28 mouse cellular contexts compared by ENCODE assay signal in the genomic region with DNA sequence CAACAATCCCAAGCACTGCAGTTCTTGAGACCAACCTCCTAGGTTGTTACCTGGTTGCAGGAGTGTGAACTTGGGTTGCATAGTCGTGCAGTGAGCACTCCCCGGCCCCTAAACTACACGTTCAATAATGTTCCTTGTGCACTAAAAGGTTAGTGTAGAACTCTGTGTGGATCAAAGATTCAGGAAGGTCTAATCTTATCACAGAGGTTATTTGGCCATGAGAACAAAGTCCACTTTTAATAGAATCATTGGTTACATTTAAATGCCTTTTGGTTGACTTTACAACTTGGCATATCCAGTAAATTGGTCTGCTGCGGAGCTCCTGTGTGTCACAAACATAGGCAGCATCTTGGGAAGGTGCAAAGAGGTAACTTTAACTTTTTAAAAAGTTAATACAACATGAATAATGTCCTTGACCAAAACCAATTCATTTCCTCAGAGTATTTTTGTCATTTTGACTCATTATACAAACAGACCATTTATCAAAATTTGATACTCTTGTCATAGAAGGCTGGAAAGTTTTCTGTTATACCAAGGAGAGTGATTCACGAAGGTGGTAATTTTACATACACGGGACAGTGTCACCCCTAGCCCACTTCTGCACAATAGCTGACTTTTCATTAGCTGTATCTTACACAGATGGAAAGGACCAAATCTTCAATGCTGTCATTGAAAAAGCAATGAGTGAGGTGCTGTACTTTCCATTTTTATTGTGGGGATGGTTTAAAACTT. TPM values are rescaled to one million over a fixed set of nuclear protein-coding genes. Genes with fewer than 3 reads are reported as not detected.
A peak's percentile ranks its signal among the peaks of the same experiment; 100 is the strongest.
DNase-seq lines count a peak whose midpoint lies in the region; ATAC-seq and TF ChIP-seq lines count a peak whose summit lies in the region.
"Had no signal": no experiment of that assay in that cellular context is flagged by ENCODE, and none has a peak within 500 bp of the region (broad histone marks: within the 10 kb centered on the region; RNA-seq: fewer than 3 reads in every experiment).

No protein-coding gene starts in this region.

- intact Hi-C loops in heart, postnatal 25 days (cut with DNase I): no loop called here

- no peak for TF ChIP-seq CTCF in embryonic fibroblast, embryonic 13.5 days (IDR thresholded peaks at IDR 0.05; ENCODE audit: borderline replicate concordance, insufficient read depth, low read length)
- TF ChIP-seq CTCF in intestine, postnatal 0 days (IDR thresholded peaks at IDR 0.05; ENCODE audit: low read depth): no peak
- no peak for TF ChIP-seq CTCF in stomach, postnatal 0 days (IDR thresholded peaks at IDR 0.05; ENCODE audit: low read depth)

- no peak for TF ChIP-seq POLR2A in embryonic fibroblast, embryonic 13.5 days (IDR thresholded peaks at IDR 0.05; ENCODE audit: low read depth, low read length)

- TF ChIP-seq EP300 in stomach, postnatal 0 days (optimal IDR thresholded peaks at IDR 0.05): no peak

- 0 out of 2 replicates have a peak, but pooled peaks have one; percentile 36 for ATAC-seq in liver, embryonic 13.5 days (ENCODE audit: low read depth)
- ATAC-seq in liver, embryonic 12.5 days: no peak
- peak; percentile 66 for ATAC-seq in intestine, postnatal 0 days
- peak; percentile 79 for ATAC-seq in stomach, postnatal 0 days (ENCODE audit: low FRiP score, low TSS enrichment)
- ATAC-seq: activated CD4-positive, CD25-positive, alpha-beta regulatory T cell, adult 4 months; forebrain, embryonic 13.5 days; midbrain, embryonic 15.5 days had no signal

- H3K36me3 ChIP-seq in liver, embryonic 13.5 days: no peaks in the 10 kb centered on the region
- no peaks in the 10 kb centered on the region for H3K36me3 ChIP-seq in liver, embryonic 12.5 days
- H3K36me3 ChIP-seq in intestine, postnatal 0 days (ENCODE audit: control insufficient read depth, insufficient read depth): no peaks in the 10 kb centered on the region
- no peaks in the 10 kb centered on the region for H3K36me3 ChIP-seq in stomach, postnatal 0 days (ENCODE audit: control insufficient read depth, insufficient read depth, low read length)
- H3K36me3 ChIP-seq: embryonic facial prominence, embryonic 10.5 days; embryonic facial prominence, embryonic 15.5 days; kidney, embryonic 15.5 days; limb, embryonic 15.5 days; midbrain, embryonic 15.5 days had no signal

- no peaks in the 10 kb centered on the region for H3K27me3 ChIP-seq in liver, embryonic 13.5 days
- no peaks in the 10 kb centered on the region for H3K27me3 ChIP-seq in liver, embryonic 12.5 days (replicated peaks)
- H3K27me3 ChIP-seq in intestine, postnatal 0 days (replicated peaks; ENCODE audit: control insufficient read depth, insufficient read depth, low read length): no peaks in the 10 kb centered on the region
- no peaks in the 10 kb centered on the region for H3K27me3 ChIP-seq in stomach, postnatal 0 days (ENCODE audit: control insufficient read depth, insufficient read depth, low read length)
- H3K27me3 ChIP-seq: embryonic facial prominence, embryonic 15.5 days; forebrain, embryonic 13.5 days; kidney, embryonic 15.5 days; limb, embryonic 15.5 days; midbrain, embryonic 15.5 days had no signal

- H3K27ac ChIP-seq in liver, embryonic 13.5 days: no peak overlapping the region
- no peak overlapping the region for H3K27ac ChIP-seq in liver, embryonic 12.5 days
- H3K27ac ChIP-seq in embryonic fibroblast, embryonic 13.5 days (ENCODE audit: insufficient read depth, low read length): peak overlapping the region; percentile 44; the same call in 1 of the 2 replicates
- H3K27ac ChIP-seq in intestine, postnatal 0 days (ENCODE audit: low read depth, low read length): no peak overlapping the region
- H3K27ac ChIP-seq in stomach, postnatal 0 days (replicated peaks): peak overlapping the region; percentile 53; the same call in 1 of the 2 replicates
- H3K27ac ChIP-seq: embryonic facial prominence, embryonic 10.5 days; embryonic facial prominence, embryonic 15.5 days; forebrain, embryonic 13.5 days; hindbrain, embryonic 14.5 days; kidney, embryonic 15.5 days; limb, embryonic 15.5 days; macrophage; midbrain, embryonic 15.5 days had no signal

- H3K9ac ChIP-seq in liver, embryonic 13.5 days: no peak overlapping the region
- no peak overlapping the region for H3K9ac ChIP-seq in liver, embryonic 12.5 days
- no peak overlapping the region for H3K9ac ChIP-seq in intestine, postnatal 0 days (ENCODE audit: low read depth, low read length)
- no peak overlapping the region for H3K9ac ChIP-seq in stomach, postnatal 0 days (ENCODE audit: low read length)
- H3K9ac ChIP-seq: embryonic facial prominence, embryonic 15.5 days; forebrain, embryonic 13.5 days; hindbrain, embryonic 14.5 days; kidney, embryonic 15.5 days; limb, embryonic 15.5 days; midbrain, embryonic 15.5 days had no signal

- DNase-seq in liver, embryonic 13.5 days: no peak
- DNase-seq in stomach, postnatal 0 days (ENCODE audit: low spot score): peak; percentile 26
- DNase-seq in heart, postnatal 25 days (ENCODE audit: low spot score): no peak
- no peak for DNase-seq in layer of hippocampus, postnatal 10 days (ENCODE audit: low spot score in 2 of 2)
- DNase-seq: adrenal gland, adult 8-10 months; B cell, adult 2 months; cerebellum, adult 8-10 months; cerebellum, postnatal 25 days; gastrocnemius, postnatal 14 days; heart, postnatal 14 days; kidney, postnatal 25 days; left cerebral cortex, postnatal 4 days; lung, adult 2 months; lung, postnatal 10 days; right cerebral cortex, postnatal 25 days; spleen, adult 18-20 months had no signal

- H3K4me2 ChIP-seq in liver, embryonic 13.5 days: no peak overlapping the region
- no peak overlapping the region for H3K4me2 ChIP-seq in liver, embryonic 12.5 days
- H3K4me2 ChIP-seq in intestine, postnatal 0 days (replicated peaks; ENCODE audit: low read depth): peak overlapping the region; percentile 43
- H3K4me2 ChIP-seq in stomach, postnatal 0 days (replicated peaks; ENCODE audit: low read depth): no peak overlapping the region
- H3K4me2 ChIP-seq: embryonic facial prominence, embryonic 15.5 days; forebrain, embryonic 13.5 days; hindbrain, embryonic 14.5 days; kidney, embryonic 15.5 days; limb, embryonic 15.5 days; midbrain, embryonic 15.5 days had no signal

- H3K4me1 ChIP-seq in liver, embryonic 13.5 days (replicated peaks): 0 out of 2 replicates have a peak, but pooled peaks cover 2% of the 10 kb centered on the region
- no peaks in the 10 kb centered on the region for H3K4me1 ChIP-seq in liver, embryonic 12.5 days
- H3K4me1 ChIP-seq in embryonic fibroblast, embryonic 13.5 days (ENCODE audit: control insufficient read depth, insufficient read depth, low read length): peaks cover 16% of the 10 kb centered on the region
- H3K4me1 ChIP-seq in intestine, postnatal 0 days (replicated peaks; ENCODE audit: control insufficient read depth, insufficient read depth, low read length): no peaks in the 10 kb centered on the region; the same call in 1 of the 2 replicates
- H3K4me1 ChIP-seq in stomach, postnatal 0 days (replicated peaks; ENCODE audit: control insufficient read depth, insufficient read depth): no peaks in the 10 kb centered on the region
- H3K4me1 ChIP-seq: embryonic facial prominence, embryonic 10.5 days; embryonic facial prominence, embryonic 15.5 days; forebrain, embryonic 13.5 days; kidney, embryonic 15.5 days; limb, embryonic 15.5 days; midbrain, embryonic 15.5 days had no signal

- H3K9me3 ChIP-seq in liver, embryonic 13.5 days (replicated peaks): no peaks in the 10 kb centered on the region
- H3K9me3 ChIP-seq in liver, embryonic 12.5 days (replicated peaks): no peaks in the 10 kb centered on the region
- no peaks in the 10 kb centered on the region for H3K9me3 ChIP-seq in intestine, postnatal 0 days (ENCODE audit: control insufficient read depth)
- H3K9me3 ChIP-seq in stomach, postnatal 0 days (ENCODE audit: control insufficient read depth, low read length): no peaks in the 10 kb centered on the region
- H3K9me3 ChIP-seq: embryonic facial prominence, embryonic 10.5 days; embryonic facial prominence, embryonic 15.5 days; forebrain, embryonic 13.5 days; kidney, embryonic 15.5 days; limb, embryonic 15.5 days; midbrain, embryonic 15.5 days had no signal

- 60% methylated on average over 6 of the region's 6 CpGs for WGBS in liver, embryonic 13.5 days (ENCODE audit: insufficient replicate concordance)
- WGBS in liver, embryonic 12.5 days (ENCODE audit: insufficient replicate concordance): 63% methylated on average over 6 of the region's 6 CpGs
- 45% methylated on average over 6 of the region's 6 CpGs for WGBS in intestine, postnatal 0 days
- 50% methylated on average over 6 of the region's 6 CpGs for WGBS in stomach, postnatal 0 days

- H3K4me3 ChIP-seq in liver, embryonic 13.5 days (replicated peaks): no peak overlapping the region
- no peak overlapping the region for H3K4me3 ChIP-seq in liver, embryonic 12.5 days
- H3K4me3 ChIP-seq in embryonic fibroblast, embryonic 13.5 days (ENCODE audit: insufficient read depth, low read length): no peak overlapping the region
- H3K4me3 ChIP-seq in intestine, postnatal 0 days (ENCODE audit: low read depth, low read length): no peak overlapping the region
- no peak overlapping the region for H3K4me3 ChIP-seq in stomach, postnatal 0 days (ENCODE audit: low read depth, low read length)
- H3K4me3 ChIP-seq: embryonic facial prominence, embryonic 10.5 days; embryonic facial prominence, embryonic 15.5 days; forebrain, embryonic 13.5 days; kidney, embryonic 15.5 days; limb, embryonic 15.5 days; midbrain, embryonic 15.5 days had no signal

RNA-seq across cellular contexts. Expression of a gene that starts 37.4 kb away (rescaled TPM):
- 9.1 and 12.0 TPM in 2 replicates for polyA plus RNA-seq in liver, embryonic 13.5 days (2015; fragmentation: Nextera tagmentation; extraction: Ambion mirVana)
- polyA plus RNA-seq in liver, embryonic 12.5 days (2016; fragmentation: Nextera tagmentation; extraction: Ambion mirVana): 11.4 and 12.8 TPM in 2 replicates
- 35.4 and 37.2 TPM in 2 replicates for polyA plus RNA-seq in embryonic fibroblast, embryonic 13.5 days (2011; ENCODE audit: insufficient read length, low read depth, missing spikeins)
- 227 and 233 TPM in 2 replicates for polyA plus RNA-seq in intestine, postnatal 0 days (2015; fragmentation: Nextera tagmentation; extraction: Ambion mirVana)
- polyA plus RNA-seq in stomach, postnatal 0 days (2015; fragmentation: Nextera tagmentation; extraction: Ambion mirVana): 213 and 222 TPM in 2 replicates
- total RNA-seq in heart, postnatal 25 days (2021): 100 to 1,000 TPM; 416 to 492 TPM
- 1,000 to 10,000 TPM; 1,433 to 1,539 TPM for total RNA-seq in layer of hippocampus, postnatal 10 days (2021)

Comparison
In these comparisons a context has a peak if more than half of its experiments do, and no peak if none do; other contexts are left out.
1. H3K27ac ChIP-seq: peak in embryonic fibroblast, embryonic 13.5 days (single experiment) and stomach, postnatal 0 days (single experiment); none in liver, embryonic 13.5 days (single experiment), liver, embryonic 12.5 days (single experiment) and intestine, postnatal 0 days (single experiment).